Mouse (Mus musculus): ENCODE results near the gene Slc25a19. TPM values are rescaled to one million over a fixed set of nuclear protein-coding genes. Genes with fewer than 3 reads are reported as not detected.

Gene Slc25a19
- 23.4 and 24.6 TPM in 2 replicates for polyA plus RNA-seq (2014; fragmentation: Nextera tagmentation; extraction: Ambion mirVana)

- ATAC-seq (ENCODE audit: low read depth), result peak; percentile 100
- peak within 1 kb of the TSS; percentile 71 for H3K9ac ChIP-seq (ENCODE audit: low read depth, low read length)
- H3K9me3 ChIP-seq (ENCODE audit: control insufficient read depth, low read length), result no peaks in the 10 kb centered on the region
- H3K4me2 ChIP-seq (ENCODE audit: low read depth, low read length), result peak within 1 kb of the TSS; percentile 81
- peaks cover 5% of the 10 kb centered on the region; the same call in 1 of the 2 replicates for H3K36me3 ChIP-seq (ENCODE audit: control insufficient read depth, insufficient read depth, low read length)
- H3K4me1 ChIP-seq (ENCODE audit: control insufficient read depth, insufficient read depth, low read length), result peaks cover 6% of the 10 kb centered on the region; the same call in 1 of the 2 replicates
- 0% methylated on average over 46 of the region's 47 CpGs for WGBS
- H3K27ac ChIP-seq (replicated peaks; ENCODE audit: low read depth, low read length), result peak within 1 kb of the TSS; percentile 29; the same call in 1 of the 2 replicates
- no peaks in the 10 kb centered on the region for H3K27me3 ChIP-seq (replicated peaks; ENCODE audit: control insufficient read depth, insufficient read depth, low read length)
- H3K4me3 ChIP-seq (ENCODE audit: low read depth, low read length), result peak within 1 kb of the TSS; percentile 71
- DNase-seq (ENCODE audit: low spot score), result peak; percentile 100
Measured at GRCm38 (mm10) chr11:115627705-115628464, at the start of gene Slc25a19. Gene Slc25a19 (minus strand): TSS chr11:115628295.

GRCm38 (mm10) chr11:115677511-115677910 lies 49.4 kb upstream of the Slc25a19 start:
- ATAC-seq (ENCODE audit: low read depth) (no peak), DNase-seq (ENCODE audit: low spot score) (no peak)
- Histone ChIP-seq H3K36me3 (ENCODE audit: control insufficient read depth, insufficient read depth, low read length) (peaks cover 23% of the 10 kb centered on the region), H3K9ac (ENCODE audit: low read depth, low read length) (no peak overlapping the region), H3K9me3 (ENCODE audit: control insufficient read depth, low read length) (no peaks in the 10 kb centered on the region), H3K4me1 (ENCODE audit: control insufficient read depth, insufficient read depth, low read length) (no peaks in the 10 kb centered on the region), H3K27me3 (replicated peaks; ENCODE audit: control insufficient read depth, insufficient read depth, low read length) (no peaks in the 10 kb centered on the region), H3K4me3 (ENCODE audit: low read depth, low read length) (no peak overlapping the region), H3K4me2 (ENCODE audit: low read depth, low read length) (no peak overlapping the region), H3K27ac (replicated peaks; ENCODE audit: low read depth, low read length) (no peak overlapping the region)
- 87% methylated on average over 3 of the region's 3 CpGs for WGBS

DNA sequence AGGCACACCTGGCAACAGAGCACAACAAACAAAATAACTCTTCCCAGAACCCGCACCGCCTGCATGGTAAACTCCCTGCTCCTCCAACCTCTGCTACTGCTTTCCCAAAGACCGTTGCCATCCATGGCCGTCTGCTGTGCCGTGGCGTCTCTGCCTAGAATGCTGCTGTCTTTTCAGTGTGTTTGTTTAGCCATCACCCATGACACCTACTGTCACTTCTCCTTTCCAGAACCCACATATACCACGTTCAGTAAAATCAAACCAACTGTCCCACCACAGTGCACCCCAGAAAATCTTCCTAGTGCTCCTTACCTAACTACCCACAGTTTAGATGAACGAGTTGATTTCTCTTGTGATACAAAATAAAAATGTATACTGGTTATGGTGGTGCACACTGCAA lies 48.6 kb upstream of the Slc25a19 start:
- Histone ChIP-seq H3K27ac (replicated peaks; ENCODE audit: low read depth, low read length) (no peak overlapping the region), H3K4me1 (ENCODE audit: control insufficient read depth, insufficient read depth, low read length) (no peaks in the 10 kb centered on the region), H3K27me3 (replicated peaks; ENCODE audit: control insufficient read depth, insufficient read depth, low read length) (no peaks in the 10 kb centered on the region), H3K4me2 (ENCODE audit: low read depth, low read length) (no peak overlapping the region), H3K9ac (ENCODE audit: low read depth, low read length) (no peak overlapping the region), H3K4me3 (ENCODE audit: low read depth, low read length) (no peak overlapping the region), H3K9me3 (ENCODE audit: control insufficient read depth, low read length) (no peaks in the 10 kb centered on the region), H3K36me3 (ENCODE audit: control insufficient read depth, insufficient read depth, low read length) (peaks cover 20% of the 10 kb centered on the region)
- ATAC-seq (ENCODE audit: low read depth) (no peak), DNase-seq (ENCODE audit: low spot score) (no peak)
- WGBS, result 85% methylated on average over 8 of the region's 8 CpGs

- Histone ChIP-seq H3K4me2 (ENCODE audit: low read depth, low read length) (no peak overlapping the region), H3K27ac (replicated peaks; ENCODE audit: low read depth, low read length) (no peak overlapping the region), H3K27me3 (replicated peaks; ENCODE audit: control insufficient read depth, insufficient read depth, low read length) (no peaks in the 10 kb centered on the region), H3K9ac (ENCODE audit: low read depth, low read length) (no peak overlapping the region), H3K4me1 (ENCODE audit: control insufficient read depth, insufficient read depth, low read length) (0 out of 2 replicates have a peak, but pooled peaks cover 4% of the 10 kb centered on the region), H3K36me3 (ENCODE audit: control insufficient read depth, insufficient read depth, low read length) (peaks cover 13% of the 10 kb centered on the region), H3K9me3 (ENCODE audit: control insufficient read depth, low read length) (no peaks in the 10 kb centered on the region), H3K4me3 (ENCODE audit: low read depth, low read length) (no peak overlapping the region)
- ATAC-seq (ENCODE audit: low read depth) (no peak), DNase-seq (ENCODE audit: low spot score) (no peak)
- 75% methylated on average over 9 of the region's 9 CpGs for WGBS
Measured at GRCm38 (mm10) chr11:115674235-115674865, 46.3 kb upstream of the Slc25a19 start.

GRCm38 (mm10) chr11:115673471-115674234 lies 45.6 kb upstream of the Slc25a19 start:
- DNase-seq (ENCODE audit: low spot score), result no peak

DNA sequence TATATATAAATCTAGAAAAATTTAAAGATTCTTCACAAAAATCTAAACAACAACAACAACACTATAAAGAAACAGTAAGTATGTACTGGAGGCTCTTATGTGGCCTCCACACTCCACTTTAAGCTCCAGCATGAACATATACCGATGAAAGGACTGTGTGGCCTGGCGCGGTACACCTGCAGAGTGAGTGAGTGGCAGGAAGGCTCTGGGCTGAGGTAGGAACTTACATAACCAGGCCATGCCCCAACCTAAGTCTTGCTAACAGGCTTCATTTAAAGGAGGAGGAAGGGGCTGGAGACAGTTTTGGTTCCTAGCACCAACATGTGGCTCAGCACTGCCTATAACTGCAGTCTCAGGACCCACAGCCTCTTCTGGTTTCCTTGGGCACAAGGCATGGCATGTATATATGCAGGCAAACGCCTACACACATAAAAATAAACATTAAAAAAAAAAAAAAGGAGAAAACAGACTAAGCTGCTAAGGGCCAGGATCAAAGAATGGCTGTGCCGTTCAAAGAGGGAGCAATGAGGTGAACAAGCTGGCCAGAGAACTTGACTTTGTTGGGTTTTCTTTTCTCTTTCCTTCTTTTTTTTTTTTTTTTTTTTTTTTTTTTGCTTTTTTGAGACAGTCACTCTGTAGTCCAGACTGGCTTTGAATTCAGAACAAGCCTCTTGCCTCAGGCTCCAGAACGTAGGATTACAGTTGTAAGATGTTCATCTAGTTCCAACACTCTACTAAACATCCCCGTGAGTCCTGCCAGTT lies 44.3 kb upstream of the Slc25a19 start:
- no peak overlapping the region for H3K9ac ChIP-seq (ENCODE audit: low read depth, low read length)
- H3K4me3 ChIP-seq (ENCODE audit: low read depth, low read length), result no peak overlapping the region
- H3K4me1 ChIP-seq (ENCODE audit: control insufficient read depth, insufficient read depth, low read length), result 0 out of 2 replicates have a peak, but pooled peaks cover 4% of the 10 kb centered on the region
- WGBS, result 83% methylated on average over 7 of the region's 7 CpGs
- H3K27ac ChIP-seq (replicated peaks; ENCODE audit: low read depth, low read length), result no peak overlapping the region
- H3K9me3 ChIP-seq (ENCODE audit: control insufficient read depth, low read length), result no peaks in the 10 kb centered on the region
- DNase-seq (ENCODE audit: low spot score) (no peak), ATAC-seq (ENCODE audit: low read depth) (no peak)
- no peaks in the 10 kb centered on the region for H3K27me3 ChIP-seq (replicated peaks; ENCODE audit: control insufficient read depth, insufficient read depth, low read length)
- H3K4me2 ChIP-seq (ENCODE audit: low read depth, low read length), result no peak overlapping the region
- peaks cover under 1% of the 10 kb centered on the region; the same call in 1 of the 2 replicates for H3K36me3 ChIP-seq (ENCODE audit: control insufficient read depth, insufficient read depth, low read length)

More at GRCm38 (mm10) chr11:115673471-115674234, 45.6 kb upstream of the Slc25a19 start:
- no peak overlapping the region for H3K27ac ChIP-seq (replicated peaks; ENCODE audit: low read depth, low read length)
- no peak for ATAC-seq (ENCODE audit: low read depth)
- H3K9ac ChIP-seq (ENCODE audit: low read depth, low read length), result no peak overlapping the region
- H3K36me3 ChIP-seq (ENCODE audit: control insufficient read depth, insufficient read depth, low read length), result peaks cover 11% of the 10 kb centered on the region
- no peak overlapping the region for H3K4me3 ChIP-seq (ENCODE audit: low read depth, low read length)
- H3K9me3 ChIP-seq (ENCODE audit: control insufficient read depth, low read length), result no peaks in the 10 kb centered on the region
- 0 out of 2 replicates have a peak, but pooled peaks cover 4% of the 10 kb centered on the region for H3K4me1 ChIP-seq (ENCODE audit: control insufficient read depth, insufficient read depth, low read length)
- no peaks in the 10 kb centered on the region for H3K27me3 ChIP-seq (replicated peaks; ENCODE audit: control insufficient read depth, insufficient read depth, low read length)
- WGBS, result 84% methylated on average over 9 of the region's 9 CpGs
- H3K4me2 ChIP-seq (ENCODE audit: low read depth, low read length), result no peak overlapping the region

DNA sequence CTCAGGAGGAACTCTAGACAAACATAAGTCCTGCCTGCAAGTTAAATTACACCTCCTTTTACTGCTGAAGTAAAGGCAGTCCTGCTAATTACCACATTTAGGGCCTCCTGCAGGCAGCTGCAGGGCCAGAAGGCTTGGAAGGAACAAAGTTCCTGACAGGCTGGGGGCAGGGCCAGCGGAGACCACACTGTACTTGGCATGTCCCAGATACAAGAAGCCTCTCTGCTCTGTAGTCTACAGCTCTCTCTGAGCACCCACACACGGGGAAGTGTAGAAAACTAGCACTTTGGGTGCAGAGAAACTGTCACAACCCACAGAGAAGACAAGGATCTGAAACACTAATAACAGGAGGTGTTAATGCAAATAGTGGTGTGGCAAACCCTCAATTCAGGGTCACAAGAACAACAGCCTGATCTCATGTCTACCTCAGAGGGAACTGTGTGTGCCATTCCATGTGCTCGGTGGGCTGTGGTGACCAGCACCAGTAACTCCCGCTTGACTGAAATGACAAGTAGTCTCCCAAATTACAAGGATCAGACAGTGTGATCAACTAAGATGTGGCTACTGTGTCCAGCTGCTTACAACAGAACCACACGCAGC lies 42.5 kb upstream of the Slc25a19 start:
- Histone ChIP-seq H3K9me3 (ENCODE audit: control insufficient read depth, low read length) (no peaks in the 10 kb centered on the region), H3K4me3 (ENCODE audit: low read depth, low read length) (no peak overlapping the region), H3K4me1 (ENCODE audit: control insufficient read depth, insufficient read depth, low read length) (0 out of 2 replicates have a peak, but pooled peaks cover 4% of the 10 kb centered on the region), H3K4me2 (ENCODE audit: low read depth, low read length) (no peak overlapping the region), H3K27me3 (replicated peaks; ENCODE audit: control insufficient read depth, insufficient read depth, low read length) (no peaks in the 10 kb centered on the region), H3K27ac (replicated peaks; ENCODE audit: low read depth, low read length) (no peak overlapping the region), H3K9ac (ENCODE audit: low read depth, low read length) (peak overlapping the region; percentile 14; the same call in 1 of the 2 replicates), H3K36me3 (ENCODE audit: control insufficient read depth, insufficient read depth, low read length) (no peaks in the 10 kb centered on the region)
- DNase-seq (ENCODE audit: low spot score) (peak; percentile 22), ATAC-seq (ENCODE audit: low read depth) (0 out of 2 replicates have a peak, but pooled peaks have one; percentile 44)
- 38% methylated on average over 5 of the region's 5 CpGs for WGBS
